Mouse (Mus musculus): ENCODE data around the gene Fam189a1.

GRCm38 (mm10) chr7:64973590-64974262 is 182.6 kb downstream of the Fam189a1 start:
- TF ChIP-seq CHD2 (IDR thresholded peaks at IDR 0.05; ENCODE audit: low read length) = no peak
- TF ChIP-seq GATA1 (IDR thresholded peaks at IDR 0.05; ENCODE audit: low read depth, low read length) = no peak
- TF ChIP-seq CTCF (IDR thresholded peaks at IDR 0.05 in 2 of 3, conservative IDR thresholded peaks at IDR 0.05 in 1 of 3; ENCODE audit: control insufficient read depth in 1 of 3, insufficient read depth in 1 of 3, low read depth in 2 of 3, low read length in 3 of 3, poor library complexity in 1 of 3, severe bottlenecking in 1 of 3) = no peak
- TF ChIP-seq NELFE (IDR thresholded peaks at IDR 0.05; ENCODE audit: low read depth, low read length) = no peak
- TF ChIP-seq USF1 (IDR thresholded peaks at IDR 0.05; ENCODE audit: low read depth, low read length) = no peak
- TF ChIP-seq MAZ (IDR thresholded peaks at IDR 0.05; ENCODE audit: low read depth, low read length) = no peak
- no peak for TF ChIP-seq MYC (IDR thresholded peaks at IDR 0.05; ENCODE audit: low read depth, low read length)
- TF ChIP-seq POLR2A (IDR thresholded peaks at IDR 0.05; ENCODE audit: control insufficient read depth in 1 of 2, insufficient read depth in 1 of 2, low read depth in 1 of 2, low read length in 2 of 2, poor library complexity in 1 of 2) = no peak
- no peak for TF ChIP-seq MAFK (IDR thresholded peaks at IDR 0.05; ENCODE audit: borderline replicate concordance, low read depth, low read length)
- TF ChIP-seq ZC3H11A (IDR thresholded peaks at IDR 0.05; ENCODE audit: low read depth, low read length) = no peak
- no peak for TF ChIP-seq GABPA (IDR thresholded peaks at IDR 0.05; ENCODE audit: low read depth, low read length)
- no peak for TF ChIP-seq EP300 (IDR thresholded peaks at IDR 0.05; ENCODE audit: low read depth in 1 of 2, low read length in 2 of 2)
- TF ChIP-seq ZKSCAN1 (IDR thresholded peaks at IDR 0.05; ENCODE audit: low read depth, low read length) = no peak
